Mouse (Mus musculus): ENCODE results near the gene Ubqln1.

DNA sequence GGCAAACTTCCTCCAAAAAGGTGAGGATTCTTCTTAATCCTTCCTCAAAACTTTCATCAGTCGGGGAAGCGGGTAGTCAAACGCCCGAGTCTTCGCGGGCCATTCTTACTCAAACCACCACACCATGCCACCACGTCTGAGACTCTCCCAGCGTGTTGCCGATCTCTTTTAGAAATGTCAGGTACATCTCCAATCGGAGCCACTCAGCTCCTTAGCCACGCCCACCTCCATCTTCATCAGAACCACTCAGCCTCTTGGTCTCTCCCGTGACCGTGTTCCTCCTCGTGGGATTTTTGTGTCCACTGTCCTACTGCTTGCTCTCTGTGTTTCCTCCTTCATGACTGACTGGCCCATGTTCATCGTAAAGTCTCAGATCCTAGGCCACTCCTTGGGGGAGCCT, 54.7 kb downstream of the Ubqln1 start:
- no peak for TF ChIP-seq CTCF (IDR thresholded peaks at IDR 0.05; ENCODE audit: extremely low read depth, insufficient read depth, low read length)
- TF ChIP-seq POLR2A (IDR thresholded peaks at IDR 0.05; ENCODE audit: extremely low read depth, insufficient read depth, low read length): no peak
